25 mouse cellular contexts compared by ENCODE assay signal in genomic region chr3:40958831-40959230, GRCm38 (mm10). TPM values are rescaled to one million over a fixed set of nuclear protein-coding genes. Genes with fewer than 3 reads are reported as not detected.
"Had no signal": no experiment of that assay in that cellular context is flagged by ENCODE, and none has a peak within 500 bp of the region (broad histone marks: within the 10 kb centered on the region; RNA-seq: fewer than 3 reads in every experiment).

No protein-coding gene starts in this region.

- H3K9me3 ChIP-seq: limb, embryonic 10.5 days; limb, embryonic 13.5 days; midbrain, embryonic 10.5 days; midbrain, embryonic 13.5 days; neural tube, embryonic 13.5 days had no signal

- H3K4me3 ChIP-seq: limb, embryonic 10.5 days; limb, embryonic 13.5 days; midbrain, embryonic 10.5 days; midbrain, embryonic 13.5 days; myocyte; neural tube, embryonic 13.5 days had no signal

- H3K9ac ChIP-seq: limb, embryonic 13.5 days; liver, embryonic 14.5 days; lung, embryonic 14.5 days; midbrain, embryonic 13.5 days; neural tube, embryonic 13.5 days had no signal

- DNase-seq: kidney, adult 18-20 months; kidney, adult 9 months; kidney, postnatal 14 days; kidney, postnatal 4 days; lung, embryonic 14.5 days; lung, postnatal 36 days; retina, postnatal 1 day; right cerebral cortex, postnatal 25 days; spleen, adult 18-20 months; thymus, adult 2 months; thymus, postnatal 14 days; thymus, postnatal 4 days had no signal

- ATAC-seq: inflammation-experienced regulatory T-cells, adult 6 months; intestine, embryonic 16.5 days; lung, postnatal 0 days; midbrain, embryonic 13.5 days; midbrain, embryonic 16.5 days had no signal

- H3K36me3 ChIP-seq: limb, embryonic 10.5 days; limb, embryonic 13.5 days; midbrain, embryonic 10.5 days; midbrain, embryonic 13.5 days; neural tube, embryonic 13.5 days had no signal

- H3K4me1 ChIP-seq: limb, embryonic 10.5 days; limb, embryonic 13.5 days; midbrain, embryonic 10.5 days; midbrain, embryonic 13.5 days; neural tube, embryonic 13.5 days had no signal

- H3K27me3 ChIP-seq: limb, embryonic 13.5 days; midbrain, embryonic 13.5 days; neural tube, embryonic 13.5 days had no signal

- H3K4me2 ChIP-seq: limb, embryonic 13.5 days; lung, embryonic 14.5 days; midbrain, embryonic 13.5 days; neural tube, embryonic 13.5 days had no signal

- H3K27ac ChIP-seq: limb, embryonic 10.5 days; limb, embryonic 13.5 days; liver, embryonic 14.5 days; midbrain, embryonic 10.5 days; midbrain, embryonic 13.5 days; neural tube, embryonic 13.5 days had no signal

RNA-seq across cellular contexts. Expression of gene 1700034I23Rik, which starts 56.5 kb away (rescaled TPM):
- total RNA-seq: monocyte, adult 5-6 weeks; neutrophil, adult 5-6 weeks had no signal
- polyA plus RNA-seq: limb, embryonic 10.5 days; myocyte had no signal
